Mouse (Mus musculus): ENCODE measurements around the gene Sf1. TPM values are rescaled to one million over a fixed set of nuclear protein-coding genes. Genes with fewer than 3 reads are reported as not detected.

Gene Sf1
- polyA plus RNA-seq, 1 experiment from 2014 or later, result 86.9 TPM

DNA sequence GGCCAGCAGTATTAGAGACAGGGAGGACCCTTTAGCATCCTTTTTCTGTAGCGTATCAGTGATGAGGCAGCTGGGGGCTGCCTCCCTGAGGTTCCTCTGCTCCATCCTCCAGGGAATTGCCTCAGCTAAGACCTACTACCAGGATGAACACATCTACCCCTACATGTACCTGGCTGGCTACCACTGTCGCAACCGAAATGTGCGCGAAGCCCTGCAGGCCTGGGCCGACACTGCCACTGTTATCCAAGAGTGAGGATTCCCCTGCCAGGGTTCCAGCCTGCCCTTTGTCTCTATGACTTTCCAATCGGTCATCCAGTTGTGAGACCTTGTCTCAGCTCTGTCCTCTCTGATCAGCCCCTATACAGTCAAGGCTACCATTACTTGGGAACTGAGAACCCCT, 25.3 kb upstream of the Sf1 start:
- H3K27me3 ChIP-seq (ENCODE audit: control insufficient read depth, insufficient read depth, low read length), result no peaks in the 10 kb centered on the region
- 94% methylated on average over 7 of the region's 7 CpGs for WGBS
- H3K9me3 ChIP-seq (ENCODE audit: control insufficient read depth, low read length), result no peaks in the 10 kb centered on the region
- H3K4me2 ChIP-seq (ENCODE audit: low read length), result no peak overlapping the region
- H3K9ac ChIP-seq (ENCODE audit: low read length), result no peak overlapping the region
- H3K27ac ChIP-seq (replicated peaks in 1 of 2; ENCODE audit: control insufficient read depth in 1 of 2, insufficient read depth in 1 of 2, low read depth in 2 of 2, low read length in 2 of 2), result no peak overlapping the region
- H3K4me3 ChIP-seq (ENCODE audit: control insufficient read depth in 1 of 2, insufficient read depth in 1 of 2, low read depth in 1 of 2, low read length in 2 of 2), result no peak overlapping the region
- peaks cover 42% of the 10 kb centered on the region for H3K36me3 ChIP-seq (ENCODE audit: control insufficient read depth, insufficient read depth, low read length)
- no peak for ATAC-seq (ENCODE audit: insufficient number of reproducible peaks, insufficient read depth, low FRiP score, low read depth)
- H3K4me1 ChIP-seq (ENCODE audit: control insufficient read depth in 2 of 2, insufficient read depth in 2 of 2, low read length in 2 of 2), result peaks cover 23 to 24% of the 10 kb centered on the region in 2 experiments

DNA sequence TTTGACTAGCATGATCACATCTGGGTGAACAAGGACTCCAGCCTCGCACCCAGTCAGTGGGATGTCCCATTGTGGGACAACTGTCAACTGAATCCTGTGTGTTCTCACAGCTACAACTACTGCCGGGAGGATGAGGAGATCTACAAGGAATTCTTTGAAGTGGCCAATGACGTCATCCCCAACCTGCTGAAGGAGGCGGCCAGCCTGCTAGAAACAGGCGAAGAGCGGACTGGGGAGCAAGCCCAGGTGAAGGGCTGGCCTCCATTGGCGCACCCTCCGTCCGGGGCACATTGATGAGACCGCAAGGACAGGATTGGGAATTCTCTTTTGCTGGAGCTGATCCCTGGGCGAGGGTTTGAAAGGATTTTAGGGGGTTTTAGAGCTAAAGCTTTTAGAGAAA, 24.8 kb upstream of the Sf1 start:
- no peak overlapping the region for H3K4me3 ChIP-seq (ENCODE audit: control insufficient read depth in 1 of 2, insufficient read depth in 1 of 2, low read depth in 1 of 2, low read length in 2 of 2)
- peaks cover 23 to 24% of the 10 kb centered on the region in 2 experiments for H3K4me1 ChIP-seq (ENCODE audit: control insufficient read depth in 2 of 2, insufficient read depth in 2 of 2, low read length in 2 of 2)
- no peak overlapping the region for H3K4me2 ChIP-seq (ENCODE audit: low read length)
- H3K27me3 ChIP-seq (ENCODE audit: control insufficient read depth, insufficient read depth, low read length), result no peaks in the 10 kb centered on the region
- H3K36me3 ChIP-seq (ENCODE audit: control insufficient read depth, insufficient read depth, low read length), result peaks cover 43% of the 10 kb centered on the region
- H3K27ac ChIP-seq (replicated peaks in 1 of 2; ENCODE audit: control insufficient read depth in 1 of 2, insufficient read depth in 1 of 2, low read depth in 2 of 2, low read length in 2 of 2), result no peak overlapping the region
- no peak for ATAC-seq (ENCODE audit: insufficient number of reproducible peaks, insufficient read depth, low FRiP score, low read depth)
- 79% methylated on average over 11 of the region's 11 CpGs for WGBS
- no peaks in the 10 kb centered on the region for H3K9me3 ChIP-seq (ENCODE audit: control insufficient read depth, low read length)
- no peak overlapping the region for H3K9ac ChIP-seq (ENCODE audit: low read length)

DNA sequence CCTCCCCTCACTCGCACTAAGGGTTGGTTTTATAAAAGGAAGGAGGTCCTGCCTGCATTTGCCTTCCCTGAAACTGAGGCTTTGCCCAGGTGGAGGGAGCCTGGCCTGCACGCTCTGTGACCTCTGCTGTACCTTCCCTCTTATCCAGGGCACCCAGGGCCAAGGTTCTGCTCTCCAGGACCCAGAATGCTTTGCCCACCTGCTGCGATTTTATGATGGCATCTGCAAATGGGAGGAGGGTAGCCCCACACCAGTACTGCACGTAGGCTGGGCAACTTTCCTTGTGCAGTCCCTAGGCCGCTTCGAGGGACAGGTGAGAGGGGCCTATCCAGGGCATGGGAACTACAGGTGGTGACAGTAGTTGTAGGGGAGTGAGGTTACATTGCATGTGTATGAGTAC, 24.3 kb upstream of the Sf1 start:
- H3K4me1 ChIP-seq (ENCODE audit: control insufficient read depth in 2 of 2, insufficient read depth in 2 of 2, low read length in 2 of 2), result peaks cover 22 to 24% of the 10 kb centered on the region in 2 experiments
- WGBS, result 96% methylated on average over 6 of the region's 6 CpGs
- no peak for ATAC-seq (ENCODE audit: insufficient number of reproducible peaks, insufficient read depth, low FRiP score, low read depth)
- H3K9me3 ChIP-seq (ENCODE audit: control insufficient read depth, low read length), result no peaks in the 10 kb centered on the region
- no peak overlapping the region for H3K9ac ChIP-seq (ENCODE audit: low read length)
- H3K4me3 ChIP-seq (ENCODE audit: control insufficient read depth in 1 of 2, insufficient read depth in 1 of 2, low read depth in 1 of 2, low read length in 2 of 2), result no peak overlapping the region
- H3K36me3 ChIP-seq (ENCODE audit: control insufficient read depth, insufficient read depth, low read length), result peaks cover 47% of the 10 kb centered on the region
- no peak overlapping the region for H3K4me2 ChIP-seq (ENCODE audit: low read length)
- no peak overlapping the region for H3K27ac ChIP-seq (replicated peaks in 1 of 2; ENCODE audit: control insufficient read depth in 1 of 2, insufficient read depth in 1 of 2, low read depth in 2 of 2, low read length in 2 of 2)
- H3K27me3 ChIP-seq (ENCODE audit: control insufficient read depth, insufficient read depth, low read length), result no peaks in the 10 kb centered on the region

DNA sequence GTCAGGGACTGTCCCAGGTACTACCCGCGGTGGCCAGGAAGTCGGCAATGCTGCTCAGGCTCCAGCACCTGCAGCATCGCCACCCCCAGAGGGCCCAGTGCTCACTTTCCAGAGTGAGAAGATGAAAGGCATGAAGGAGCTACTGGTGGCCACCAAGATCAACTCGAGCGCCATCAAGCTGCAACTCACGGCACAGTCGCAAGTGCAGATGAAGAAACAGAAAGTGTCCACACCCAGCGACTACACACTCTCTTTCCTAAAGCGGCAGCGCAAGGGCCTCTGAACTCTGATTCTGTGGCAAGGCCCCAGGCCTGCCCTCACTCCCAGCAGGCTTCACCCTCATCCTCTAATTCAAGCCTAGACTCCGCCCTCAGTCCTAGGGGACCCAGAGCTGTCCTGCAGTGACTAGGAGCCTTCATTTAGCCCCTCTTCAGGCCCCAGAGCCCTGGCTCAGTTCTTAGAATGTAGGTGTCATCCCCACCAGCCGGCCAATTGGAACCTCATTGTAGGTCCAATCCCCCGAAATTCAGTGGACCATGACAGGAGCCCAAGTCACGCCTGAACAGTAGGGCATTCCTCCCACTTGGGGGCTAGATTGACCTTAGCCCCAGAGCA, 23.5 kb upstream of the Sf1 start:
- Histone ChIP-seq H3K4me2 (ENCODE audit: low read length) (peak overlapping the region; percentile 98), H3K4me1 (ENCODE audit: control insufficient read depth in 2 of 2, insufficient read depth in 2 of 2, low read length in 2 of 2) (peaks cover 19 to 24% of the 10 kb centered on the region in 2 experiments), H3K36me3 (ENCODE audit: control insufficient read depth, insufficient read depth, low read length) (peaks cover 53% of the 10 kb centered on the region), H3K9ac (ENCODE audit: low read length) (peak overlapping the region; percentile 84; the same call in 1 of the 2 replicates), H3K27me3 (ENCODE audit: control insufficient read depth, insufficient read depth, low read length) (no peaks in the 10 kb centered on the region), H3K27ac (replicated peaks in 1 of 2; ENCODE audit: control insufficient read depth in 1 of 2, insufficient read depth in 1 of 2, low read depth in 2 of 2, low read length in 2 of 2) (peak overlapping the region; percentile 25 to 63; a peak in 3 of 4 replicates), H3K9me3 (ENCODE audit: control insufficient read depth, low read length) (no peaks in the 10 kb centered on the region), H3K4me3 (ENCODE audit: control insufficient read depth in 1 of 2, insufficient read depth in 1 of 2, low read depth in 1 of 2, low read length in 2 of 2) (no peak overlapping the region)
- WGBS, result 64% methylated on average over 15 of the region's 15 CpGs
- no peak for ATAC-seq (ENCODE audit: insufficient number of reproducible peaks, insufficient read depth, low FRiP score, low read depth)

GRCm38 (mm10) chr19:6340524-6341452, 22.7 kb upstream of the Sf1 start, which contains the start of gene Map4k2:
Gene Map4k2, plus strand, starts transcription at chr19:6341135.
- ATAC-seq (ENCODE audit: insufficient number of reproducible peaks, insufficient read depth, low FRiP score, low read depth), result peak; percentile 76
- Histone ChIP-seq H3K4me2 (ENCODE audit: low read length) (peak within 1 kb of the TSS; percentile 98), H3K27ac (replicated peaks in 1 of 2; ENCODE audit: control insufficient read depth in 1 of 2, insufficient read depth in 1 of 2, low read depth in 2 of 2, low read length in 2 of 2) (peak within 1 kb of the TSS; percentile 25 to 63; a peak in 3 of 4 replicates), H3K9ac (ENCODE audit: low read length) (peak within 1 kb of the TSS; percentile 84), H3K4me1 (ENCODE audit: control insufficient read depth in 2 of 2, insufficient read depth in 2 of 2, low read length in 2 of 2) (peaks cover 17 to 20% of the 10 kb centered on the region in 2 experiments), H3K9me3 (ENCODE audit: control insufficient read depth, low read length) (no peaks in the 10 kb centered on the region), H3K36me3 (ENCODE audit: control insufficient read depth, insufficient read depth, low read length) (peaks cover 60% of the 10 kb centered on the region), H3K27me3 (ENCODE audit: control insufficient read depth, insufficient read depth, low read length) (no peaks in the 10 kb centered on the region), H3K4me3 (ENCODE audit: control insufficient read depth in 1 of 2, insufficient read depth in 1 of 2, low read depth in 1 of 2, low read length in 2 of 2) (peak within 1 kb of the TSS; percentile 71 to 94)
- 4% methylated on average over 69 of the region's 72 CpGs for WGBS

DNA sequence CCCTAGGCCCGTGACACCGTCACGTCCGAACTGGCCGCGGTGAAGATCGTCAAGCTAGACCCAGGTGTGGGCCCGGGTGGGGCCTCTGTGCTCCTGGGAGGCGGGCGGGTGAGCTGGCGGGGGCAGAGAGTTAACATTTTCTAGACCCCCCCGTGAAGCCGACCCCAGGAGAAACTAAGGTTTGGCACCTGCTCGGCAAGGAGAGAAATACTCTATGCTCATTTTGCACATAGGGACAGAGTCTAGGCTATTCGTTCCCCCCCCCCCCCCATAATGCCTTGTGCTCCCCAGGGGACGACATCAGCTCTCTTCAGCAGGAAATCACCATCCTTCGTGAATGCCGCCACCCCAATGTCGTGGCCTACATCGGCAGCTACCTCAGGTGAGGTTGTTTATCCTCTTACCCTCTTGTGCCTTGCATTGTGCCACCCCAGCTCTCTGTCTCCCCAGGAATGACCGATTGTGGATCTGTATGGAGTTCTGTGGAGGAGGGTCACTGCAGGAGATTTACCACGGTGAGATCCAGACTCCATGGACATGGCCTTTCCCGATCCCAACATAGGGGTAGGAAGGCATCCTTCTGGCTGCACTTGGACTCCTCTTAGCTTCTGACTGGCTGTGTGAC, 21.9 kb upstream of the Sf1 start:
- peak overlapping the region; percentile 71 to 94 for H3K4me3 ChIP-seq (ENCODE audit: control insufficient read depth in 1 of 2, insufficient read depth in 1 of 2, low read depth in 1 of 2, low read length in 2 of 2)
- peak overlapping the region; percentile 84 for H3K9ac ChIP-seq (ENCODE audit: low read length)
- no peak for ATAC-seq (ENCODE audit: insufficient number of reproducible peaks, insufficient read depth, low FRiP score, low read depth)
- H3K4me1 ChIP-seq (ENCODE audit: control insufficient read depth in 2 of 2, insufficient read depth in 2 of 2, low read length in 2 of 2), result peaks cover 9 to 12% of the 10 kb centered on the region in 2 experiments
- H3K4me2 ChIP-seq (ENCODE audit: low read length), result peak overlapping the region; percentile 98
- no peaks in the 10 kb centered on the region for H3K27me3 ChIP-seq (ENCODE audit: control insufficient read depth, insufficient read depth, low read length)
- H3K9me3 ChIP-seq (ENCODE audit: control insufficient read depth, low read length), result no peaks in the 10 kb centered on the region
- 10% methylated on average over 22 of the region's 23 CpGs for WGBS
- H3K27ac ChIP-seq (replicated peaks in 1 of 2; ENCODE audit: control insufficient read depth in 1 of 2, insufficient read depth in 1 of 2, low read depth in 2 of 2, low read length in 2 of 2), result peak overlapping the region in 1 of 2 experiments; percentile 63; a peak in 2 of 4 replicates
- peaks cover 68% of the 10 kb centered on the region for H3K36me3 ChIP-seq (ENCODE audit: control insufficient read depth, insufficient read depth, low read length)

DNA sequence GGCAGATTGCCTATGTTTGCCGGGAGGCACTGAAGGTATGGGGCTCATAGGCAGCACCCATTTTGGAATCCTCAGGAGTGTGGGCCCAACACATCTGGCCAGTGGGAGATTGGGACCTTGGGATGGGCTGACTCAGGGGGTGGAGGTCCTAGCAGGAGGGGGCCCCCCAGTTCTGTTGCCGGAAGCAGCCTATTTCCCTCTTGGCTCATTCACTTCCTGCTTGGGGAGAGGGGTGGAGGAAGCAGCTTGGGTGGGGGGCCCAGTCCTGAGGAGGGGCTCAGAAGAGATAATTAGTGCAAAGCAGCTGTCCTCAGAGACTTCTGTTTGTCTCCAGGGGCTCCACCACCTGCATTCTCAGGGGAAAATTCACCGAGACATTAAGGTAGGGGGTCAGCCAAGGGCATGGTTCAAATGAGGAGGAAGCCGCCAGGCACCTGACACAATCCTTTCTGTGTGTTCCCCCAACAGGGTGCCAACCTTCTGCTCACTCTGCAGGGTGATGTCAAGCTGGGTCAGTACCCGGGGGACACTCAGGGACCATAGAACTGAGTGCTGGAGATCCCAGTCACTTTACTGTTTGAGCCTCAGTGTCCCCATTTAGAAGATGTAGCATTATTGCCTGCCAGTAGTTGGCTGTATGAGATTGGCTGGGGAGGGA, 21.1 kb upstream of the Sf1 start:
- Histone ChIP-seq H3K36me3 (ENCODE audit: control insufficient read depth, insufficient read depth, low read length) (peaks cover 68% of the 10 kb centered on the region), H3K4me1 (ENCODE audit: control insufficient read depth in 2 of 2, insufficient read depth in 2 of 2, low read length in 2 of 2) (peaks cover 5 to 8% of the 10 kb centered on the region in 2 experiments), H3K9ac (ENCODE audit: low read length) (no peak overlapping the region), H3K27ac (replicated peaks in 1 of 2; ENCODE audit: control insufficient read depth in 1 of 2, insufficient read depth in 1 of 2, low read depth in 2 of 2, low read length in 2 of 2) (no peak overlapping the region), H3K9me3 (ENCODE audit: control insufficient read depth, low read length) (no peaks in the 10 kb centered on the region), H3K4me3 (ENCODE audit: control insufficient read depth in 1 of 2, insufficient read depth in 1 of 2, low read depth in 1 of 2, low read length in 2 of 2) (peak overlapping the region in 1 of 2 experiments; percentile 71; a peak in 1 of 4 replicates), H3K27me3 (ENCODE audit: control insufficient read depth, insufficient read depth, low read length) (no peaks in the 10 kb centered on the region), H3K4me2 (ENCODE audit: low read length) (peak overlapping the region; percentile 98)
- ATAC-seq (ENCODE audit: insufficient number of reproducible peaks, insufficient read depth, low FRiP score, low read depth), result no peak
- 76% methylated on average over 5 of the region's 5 CpGs for WGBS

Measured in heart, embryonic 14.5 days (tissue).